Mouse (Mus musculus): ENCODE measurements around the gene Myh7. TPM values are rescaled to one million over a fixed set of nuclear protein-coding genes. Genes with fewer than 3 reads are reported as not detected.
A peak's percentile ranks its signal among the peaks of the same experiment; 100 is the strongest.

Gene Myh7
- polyA plus RNA-seq, 1 experiment from 2014 or later: 13.1 TPM

DNA sequence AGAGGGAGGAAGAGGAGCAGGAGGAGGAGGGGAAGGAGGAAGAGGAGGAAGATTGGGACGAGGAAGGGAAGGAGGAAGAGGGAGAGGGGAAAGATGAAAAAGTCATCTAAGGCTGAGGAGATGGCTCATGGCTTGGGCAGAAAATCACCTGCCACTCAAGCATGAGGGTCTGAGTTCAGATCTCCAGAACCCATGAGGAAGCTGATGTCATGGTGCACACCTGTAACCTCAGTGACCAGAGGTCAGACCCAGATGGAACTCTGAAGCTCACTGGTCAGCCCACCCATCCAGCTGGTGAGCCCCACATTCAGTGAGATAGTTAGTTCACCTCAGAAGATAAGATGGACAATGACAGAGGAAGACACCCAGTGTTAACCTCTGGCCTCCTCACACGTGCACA lies 49.5 kb downstream of the Myh7 start:
- Histone ChIP-seq H3K36me3 (replicated peaks; ENCODE audit: control insufficient read depth, insufficient read depth, low read depth, low read length) (no peaks in the 10 kb centered on the region), H3K9ac (replicated peaks; ENCODE audit: low read length) (no peak overlapping the region), H3K4me2 (ENCODE audit: low read depth, low read length) (no peak overlapping the region), H3K4me1 (ENCODE audit: control insufficient read depth, insufficient read depth, low read length) (no peaks in the 10 kb centered on the region), H3K27ac (replicated peaks; ENCODE audit: low read depth, low read length) (no peak overlapping the region), H3K9me3 (replicated peaks; ENCODE audit: control insufficient read depth, low read length) (no peaks in the 10 kb centered on the region), H3K27me3 (ENCODE audit: control insufficient read depth, insufficient read depth, low read length) (no peaks in the 10 kb centered on the region), H3K4me3 (ENCODE audit: low read depth, low read length) (no peak overlapping the region)
- 73% methylated on average over 2 of the region's 2 CpGs for WGBS
- no peak for ATAC-seq (replicated peaks; ENCODE audit: insufficient number of reproducible peaks, low FRiP score, low TSS enrichment, low read depth)
- no peak for DNase-seq (ENCODE audit: low spot score)

DNA sequence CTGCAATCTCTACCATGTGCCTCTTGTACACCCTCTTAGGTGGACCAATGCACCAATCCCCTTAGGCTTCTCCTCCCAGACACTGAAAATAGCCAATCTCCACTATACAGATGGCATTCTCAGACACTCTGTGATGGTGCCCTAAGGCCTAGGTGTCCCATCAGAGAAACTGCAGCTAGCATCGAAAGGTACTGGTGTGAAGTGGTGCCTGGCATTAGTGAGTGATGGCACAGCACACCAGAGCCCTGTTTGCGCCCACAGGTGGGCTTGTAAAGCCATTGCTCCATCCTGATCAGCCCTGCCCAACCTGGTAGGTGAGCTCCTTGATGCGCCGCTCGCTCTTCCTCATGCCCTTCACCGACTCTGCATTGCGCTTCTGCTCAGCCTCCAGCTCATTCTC lies 50.5 kb downstream of the Myh7 start:
- Histone ChIP-seq H3K9ac (replicated peaks; ENCODE audit: low read length) (no peak overlapping the region), H3K4me1 (ENCODE audit: control insufficient read depth, insufficient read depth, low read length) (no peaks in the 10 kb centered on the region), H3K4me3 (ENCODE audit: low read depth, low read length) (no peak overlapping the region), H3K36me3 (replicated peaks; ENCODE audit: control insufficient read depth, insufficient read depth, low read depth, low read length) (no peaks in the 10 kb centered on the region), H3K27ac (replicated peaks; ENCODE audit: low read depth, low read length) (no peak overlapping the region), H3K27me3 (ENCODE audit: control insufficient read depth, insufficient read depth, low read length) (no peaks in the 10 kb centered on the region), H3K4me2 (ENCODE audit: low read depth, low read length) (no peak overlapping the region), H3K9me3 (replicated peaks; ENCODE audit: control insufficient read depth, low read length) (no peaks in the 10 kb centered on the region)
- WGBS: 87% methylated on average over 7 of the region's 7 CpGs
- DNase-seq (ENCODE audit: low spot score): no peak
- ATAC-seq (replicated peaks; ENCODE audit: insufficient number of reproducible peaks, low FRiP score, low TSS enrichment, low read depth): no peak

DNA sequence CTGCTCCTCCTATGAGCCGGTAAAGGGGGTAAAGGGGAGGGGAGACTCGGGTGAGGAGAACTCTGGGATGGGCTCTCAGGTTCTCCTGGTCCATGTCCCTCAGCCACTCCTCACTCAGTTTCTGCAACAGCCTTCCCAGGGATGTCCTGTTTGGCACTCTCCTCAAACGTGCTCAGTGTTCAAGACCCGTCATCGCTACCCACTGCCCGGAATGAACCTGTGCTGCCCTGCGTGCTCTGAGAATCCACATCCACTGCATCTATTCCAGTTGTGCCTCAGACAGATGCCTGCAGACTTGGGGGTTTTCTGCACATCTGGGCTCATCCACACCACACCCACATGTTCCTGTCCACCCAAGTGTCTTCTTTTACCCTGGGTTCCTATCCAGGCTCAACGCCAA lies 51.9 kb downstream of the Myh7 start:
- H3K9ac ChIP-seq (replicated peaks; ENCODE audit: low read length): no peak overlapping the region
- DNase-seq (ENCODE audit: low spot score) (no peak), ATAC-seq (replicated peaks; ENCODE audit: insufficient number of reproducible peaks, low FRiP score, low TSS enrichment, low read depth) (no peak)
- no peaks in the 10 kb centered on the region for H3K4me1 ChIP-seq (ENCODE audit: control insufficient read depth, insufficient read depth, low read length)
- no peaks in the 10 kb centered on the region for H3K9me3 ChIP-seq (replicated peaks; ENCODE audit: control insufficient read depth, low read length)
- 95% methylated on average over 8 of the region's 8 CpGs for WGBS
- H3K36me3 ChIP-seq (replicated peaks; ENCODE audit: control insufficient read depth, insufficient read depth, low read depth, low read length): no peaks in the 10 kb centered on the region
- H3K27ac ChIP-seq (replicated peaks; ENCODE audit: low read depth, low read length): no peak overlapping the region
- H3K4me3 ChIP-seq (ENCODE audit: low read depth, low read length): no peak overlapping the region
- no peaks in the 10 kb centered on the region for H3K27me3 ChIP-seq (ENCODE audit: control insufficient read depth, insufficient read depth, low read length)
- no peak overlapping the region for H3K4me2 ChIP-seq (ENCODE audit: low read depth, low read length)

DNA sequence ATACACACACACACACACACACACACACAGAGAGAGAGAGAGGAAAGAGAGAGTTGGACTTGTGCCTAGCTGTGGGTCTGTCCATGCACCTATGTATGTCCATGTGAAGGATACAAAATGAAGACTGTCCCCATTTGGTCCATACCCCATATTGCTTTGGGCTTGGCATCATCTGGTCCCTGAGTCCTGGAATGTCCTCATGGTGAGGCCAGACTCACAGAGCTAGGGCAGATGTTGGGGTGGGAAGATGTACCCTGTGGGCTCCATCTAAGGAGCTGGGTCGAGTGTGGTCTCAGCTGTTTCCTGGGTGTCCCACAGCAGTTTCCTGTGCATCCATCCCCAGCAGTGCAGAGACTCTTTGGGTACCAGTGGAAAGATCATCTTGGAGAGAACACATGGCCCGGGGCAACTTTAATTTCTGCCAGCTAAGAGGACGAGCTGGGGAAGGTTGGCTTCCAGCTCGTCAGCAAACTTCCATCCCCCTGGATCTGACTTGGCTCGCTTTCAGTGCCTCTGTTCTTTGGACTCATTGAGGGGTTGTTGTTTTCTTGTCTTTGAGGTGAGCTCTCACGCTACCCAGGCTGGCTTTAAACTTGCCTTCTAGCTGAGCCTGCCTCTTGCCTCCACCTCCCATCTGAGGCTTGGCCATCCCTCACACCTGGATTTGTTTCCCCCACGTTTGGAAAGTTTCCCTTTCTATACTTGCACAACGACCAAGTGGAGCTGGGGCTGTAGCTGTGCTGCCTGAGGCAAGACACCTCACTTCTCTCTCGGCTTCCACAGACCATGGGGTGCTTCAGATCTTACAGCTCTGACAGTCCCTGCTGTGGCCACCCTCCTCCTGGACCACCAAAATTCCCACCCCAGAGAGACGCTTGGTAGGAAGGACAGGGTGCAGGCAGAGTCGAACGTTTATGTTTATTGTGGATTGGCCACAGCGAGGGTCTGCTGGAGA lies 53.1 kb downstream of the Myh7 start:
- H3K4me3 ChIP-seq (ENCODE audit: low read depth, low read length): no peak overlapping the region
- H3K4me2 ChIP-seq (ENCODE audit: low read depth, low read length): no peak overlapping the region
- 68% methylated on average over 13 of the region's 13 CpGs for WGBS
- no peak overlapping the region for H3K27ac ChIP-seq (replicated peaks; ENCODE audit: low read depth, low read length)
- DNase-seq (ENCODE audit: low spot score): no peak
- no peaks in the 10 kb centered on the region for H3K27me3 ChIP-seq (ENCODE audit: control insufficient read depth, insufficient read depth, low read length)
- peaks cover 4% of the 10 kb centered on the region; the same call in 1 of the 2 replicates for H3K4me1 ChIP-seq (ENCODE audit: control insufficient read depth, insufficient read depth, low read length)
- H3K36me3 ChIP-seq (replicated peaks; ENCODE audit: control insufficient read depth, insufficient read depth, low read depth, low read length): no peaks in the 10 kb centered on the region
- H3K9ac ChIP-seq (replicated peaks; ENCODE audit: low read length): no peak overlapping the region
- no peak for ATAC-seq (replicated peaks; ENCODE audit: insufficient number of reproducible peaks, low FRiP score, low TSS enrichment, low read depth)
- no peaks in the 10 kb centered on the region for H3K9me3 ChIP-seq (replicated peaks; ENCODE audit: control insufficient read depth, low read length)

DNA sequence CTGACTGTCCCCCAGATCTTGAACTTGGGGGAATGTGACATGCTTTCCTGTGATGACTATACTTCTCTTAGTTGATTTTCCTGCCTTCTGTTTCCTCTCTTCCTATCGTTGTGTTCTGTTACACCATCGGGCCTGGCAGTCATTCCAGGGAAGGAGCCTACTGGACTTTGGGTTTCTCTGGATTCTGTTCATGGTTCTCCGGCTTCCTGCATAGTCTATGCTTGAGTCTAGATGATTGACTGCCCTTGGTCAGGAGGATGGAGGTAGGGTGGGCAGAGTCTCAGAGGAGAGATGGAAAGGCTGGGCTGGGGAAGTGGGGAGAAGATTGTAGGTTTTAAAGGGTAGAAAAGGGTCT lies 54.3 kb downstream of the Myh7 start:
- H3K27me3 ChIP-seq (ENCODE audit: control insufficient read depth, insufficient read depth, low read length): no peaks in the 10 kb centered on the region
- no peak for ATAC-seq (replicated peaks; ENCODE audit: insufficient number of reproducible peaks, low FRiP score, low TSS enrichment, low read depth)
- no peaks in the 10 kb centered on the region for H3K36me3 ChIP-seq (replicated peaks; ENCODE audit: control insufficient read depth, insufficient read depth, low read depth, low read length)
- no peak for DNase-seq (ENCODE audit: low spot score)
- H3K9ac ChIP-seq (replicated peaks; ENCODE audit: low read length): no peak overlapping the region
- 76% methylated on average over 3 of the region's 3 CpGs for WGBS
- H3K4me1 ChIP-seq (ENCODE audit: control insufficient read depth, insufficient read depth, low read length): peaks cover 7% of the 10 kb centered on the region; the same call in 1 of the 2 replicates
- H3K4me2 ChIP-seq (ENCODE audit: low read depth, low read length): no peak overlapping the region
- no peak overlapping the region for H3K27ac ChIP-seq (replicated peaks; ENCODE audit: low read depth, low read length)
- no peak overlapping the region for H3K4me3 ChIP-seq (ENCODE audit: low read depth, low read length)
- no peaks in the 10 kb centered on the region for H3K9me3 ChIP-seq (replicated peaks; ENCODE audit: control insufficient read depth, low read length)

DNA sequence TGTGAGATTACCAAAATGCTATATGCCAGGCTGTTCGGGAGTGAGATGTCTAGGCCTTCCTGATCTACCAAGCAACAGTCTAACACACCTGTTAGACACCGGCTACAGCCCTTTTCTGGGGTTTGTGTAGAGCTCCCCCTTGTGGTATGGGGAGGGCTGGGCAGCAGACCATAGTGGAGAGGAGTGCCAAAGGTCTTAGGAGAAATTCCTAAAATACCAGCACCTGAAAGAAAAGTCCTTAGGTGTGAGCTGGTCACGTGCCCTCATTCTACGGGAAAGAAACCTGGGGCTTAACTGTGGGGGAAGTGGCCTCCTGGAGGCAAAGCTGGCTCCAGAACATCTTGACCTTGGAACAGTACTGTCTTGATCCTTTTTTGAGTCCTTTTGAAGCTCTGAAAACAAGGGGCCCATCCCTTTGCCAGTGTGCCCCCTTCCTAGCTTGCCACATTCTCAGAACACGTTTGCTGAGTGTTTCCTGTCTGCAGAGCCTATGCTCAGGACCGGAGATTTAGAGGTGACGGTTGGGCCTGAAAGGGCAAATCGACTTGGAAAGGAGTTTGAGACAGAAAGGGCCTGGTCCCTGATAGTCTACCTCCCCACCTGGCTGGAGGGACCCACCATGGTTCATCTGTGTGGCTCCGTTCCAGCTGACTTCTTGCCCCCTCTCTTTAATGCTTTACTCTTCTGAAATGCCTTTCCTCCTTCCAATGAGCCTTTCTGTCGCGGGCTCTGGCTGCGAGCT lies 54.8 kb downstream of the Myh7 start:
- 53% methylated on average over 12 of the region's 12 CpGs for WGBS
- H3K27ac ChIP-seq (replicated peaks; ENCODE audit: low read depth, low read length): no peak overlapping the region
- peak; percentile 76 for DNase-seq (ENCODE audit: low spot score)
- H3K9me3 ChIP-seq (replicated peaks; ENCODE audit: control insufficient read depth, low read length): no peaks in the 10 kb centered on the region
- peaks cover 7% of the 10 kb centered on the region; the same call in 1 of the 2 replicates for H3K4me1 ChIP-seq (ENCODE audit: control insufficient read depth, insufficient read depth, low read length)
- ATAC-seq (replicated peaks; ENCODE audit: insufficient number of reproducible peaks, low FRiP score, low TSS enrichment, low read depth): no peak
- no peak overlapping the region for H3K4me2 ChIP-seq (ENCODE audit: low read depth, low read length)
- no peak overlapping the region for H3K9ac ChIP-seq (replicated peaks; ENCODE audit: low read length)
- H3K36me3 ChIP-seq (replicated peaks; ENCODE audit: control insufficient read depth, insufficient read depth, low read depth, low read length): no peaks in the 10 kb centered on the region
- no peak overlapping the region for H3K4me3 ChIP-seq (ENCODE audit: low read depth, low read length)
- H3K27me3 ChIP-seq (ENCODE audit: control insufficient read depth, insufficient read depth, low read length): no peaks in the 10 kb centered on the region

DNA sequence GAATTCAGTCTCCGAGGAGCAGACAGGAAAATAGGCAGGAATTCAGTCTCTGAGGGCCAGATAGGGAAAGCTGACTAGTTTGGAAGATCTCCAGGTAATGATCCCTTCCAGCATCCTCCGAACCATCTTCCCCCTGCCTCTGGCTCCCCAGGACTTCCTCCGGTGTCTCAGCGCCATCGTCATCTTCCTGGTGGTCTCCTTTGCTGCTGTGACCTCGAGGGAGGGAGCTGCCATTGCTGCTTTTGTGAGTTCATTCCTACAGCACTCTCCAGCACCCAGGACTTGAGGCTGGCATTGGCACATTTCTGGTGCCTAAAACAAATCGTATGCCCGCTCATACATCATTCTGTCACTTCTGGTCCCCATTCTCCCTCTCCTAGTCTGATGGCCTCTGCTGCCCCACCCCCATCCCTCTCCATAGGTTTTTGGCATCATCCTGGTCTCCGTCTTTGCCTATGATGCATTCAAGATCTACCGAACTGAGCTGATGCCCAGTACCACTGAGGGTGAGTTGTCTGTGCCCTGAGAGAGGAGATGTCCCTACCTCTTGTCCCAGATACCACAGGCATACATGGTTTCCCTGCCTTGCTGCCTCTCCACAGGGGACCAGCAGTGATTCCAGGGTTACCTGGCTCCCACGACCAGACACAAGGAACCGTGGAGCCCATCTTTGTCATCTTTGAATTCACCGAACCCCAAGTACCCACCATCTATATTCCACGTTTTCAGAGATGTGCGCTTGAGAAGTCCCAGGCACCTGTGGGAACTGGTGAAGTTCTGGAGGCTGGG lies 55.8 kb downstream of the Myh7 start:
- no peak overlapping the region for H3K4me2 ChIP-seq (ENCODE audit: low read depth, low read length)
- no peak for DNase-seq (ENCODE audit: low spot score)
- H3K27me3 ChIP-seq (ENCODE audit: control insufficient read depth, insufficient read depth, low read length): no peaks in the 10 kb centered on the region
- no peak overlapping the region for H3K4me3 ChIP-seq (ENCODE audit: low read depth, low read length)
- peaks cover 7% of the 10 kb centered on the region; the same call in 1 of the 2 replicates for H3K4me1 ChIP-seq (ENCODE audit: control insufficient read depth, insufficient read depth, low read length)
- no peaks in the 10 kb centered on the region for H3K36me3 ChIP-seq (replicated peaks; ENCODE audit: control insufficient read depth, insufficient read depth, low read depth, low read length)
- no peaks in the 10 kb centered on the region for H3K9me3 ChIP-seq (replicated peaks; ENCODE audit: control insufficient read depth, low read length)
- no peak overlapping the region for H3K9ac ChIP-seq (replicated peaks; ENCODE audit: low read length)
- no peak for ATAC-seq (replicated peaks; ENCODE audit: insufficient number of reproducible peaks, low FRiP score, low TSS enrichment, low read depth)
- WGBS: 79% methylated on average over 15 of the region's 15 CpGs
- no peak overlapping the region for H3K27ac ChIP-seq (replicated peaks; ENCODE audit: low read depth, low read length)
